Mouse (Mus musculus) midbrain, embryonic 16.5 days (tissue): ENCODE measurements around the gene Lrcol1. TPM values are rescaled to one million over a fixed set of nuclear protein-coding genes. Genes with fewer than 3 reads are reported as not detected.

Source experiments
- ATAC-seq: fragments of 200-750 bp; cut with Nextera tagmentation; 2 replicates; pipeline ENCODE4 v1.8.0; 2017; ENCODE audit warnings: moderate TSS enrichment
- H3K27ac ChIP-seq: fragments of 300-500 bp; sonication (generic); 2 replicates; pipeline ENCODE4 v1.5.1; 2014; ENCODE audit warnings: mild to moderate bottlenecking, low read length, mixed read lengths
- H3K27me3 ChIP-seq: fragments of 300-500 bp; sonication (generic); 2 replicates; pipeline ENCODE4 v1.6.1; 2014; ENCODE audit warnings: low read depth, low read length, mixed read lengths; ENCODE audit not compliant: control insufficient read depth, insufficient read depth
- H3K36me3 ChIP-seq: fragments of 300-500 bp; sonication (generic); 2 replicates; pipeline ENCODE4 v1.6.1; 2014; ENCODE audit warnings: mild to moderate bottlenecking, low read length, moderate library complexity, mixed read lengths; ENCODE audit not compliant: control insufficient read depth, insufficient read depth
- H3K4me1 ChIP-seq: fragments of 300-500 bp; sonication (generic); 2 replicates; pipeline ENCODE4 v1.6.1; 2014; ENCODE audit warnings: mild to moderate bottlenecking, low read length, mixed read lengths; ENCODE audit not compliant: control insufficient read depth, insufficient read depth
- H3K4me2 ChIP-seq: fragments of 300-500 bp; sonication (generic); 2 replicates; pipeline ENCODE4 v1.6.1; 2014; ENCODE audit warnings: mild to moderate bottlenecking, low read length, mixed read lengths
- H3K4me3 ChIP-seq: fragments of 300-500 bp; sonication (generic); 2 replicates; pipeline ENCODE4 v1.5.1; 2014; ENCODE audit warnings: low read depth, mild to moderate bottlenecking, low read length, moderate library complexity, mixed read lengths
- H3K9ac ChIP-seq: fragments of 300-500 bp; sonication (generic); 2 replicates; pipeline ENCODE4 v1.6.1; 2014; ENCODE audit warnings: low read depth, low read length, mixed read lengths
- H3K9me3 ChIP-seq: fragments of 300-500 bp; sonication (generic); replicated peaks from 2 replicates; pipeline ENCODE4 v1.6.1; 2014; ENCODE audit warnings: mild to moderate bottlenecking, low read length, mixed read lengths; ENCODE audit not compliant: control insufficient read depth, poor library complexity, severe bottlenecking
- WGBS: fragments of 180-500 bp; shearing (Covaris S2); extraction: QIAGEN DNeasy Blood & Tissue Kit; methylation state at CpG from one replicate; pipeline ENCODE4 v1.1.7; 2014; 5-methylcytosine and 5-hydroxymethylcytosine counted together
- polyA plus RNA-seq: library from polyadenylated mRNA; unstranded; fragments of >200 nt; fragmentation: Nextera tagmentation; extraction: Ambion mirVana; gene quantifications from 2 replicates; pipeline ENCODE4 v1.2.1, GENCODE M21; 2015

The Lrcol1 gene
- polyA plus RNA-seq, result not detected in 2 replicates

DNA sequence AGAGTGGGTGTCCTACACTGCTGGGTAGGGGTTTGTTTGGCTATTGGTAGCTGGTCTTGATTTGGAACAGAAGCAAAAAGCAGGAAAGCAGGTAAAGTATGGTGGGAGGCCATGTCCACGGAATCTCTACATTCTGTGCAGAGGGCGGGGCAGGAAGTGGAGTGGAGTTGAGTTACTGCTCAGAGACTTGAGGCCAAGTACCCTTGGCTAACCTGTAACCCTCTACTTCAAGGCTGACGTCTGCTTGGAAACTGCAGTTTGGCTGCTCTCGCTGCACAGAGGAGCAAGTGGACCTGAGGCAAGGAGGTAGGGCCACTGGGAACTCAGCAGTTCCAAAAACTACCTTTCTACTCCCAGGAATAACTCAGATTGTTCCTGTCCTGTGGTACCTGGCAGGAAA, at the start of gene Lrcol1:
Lrcol1 (plus strand) TSS at position 207 of the 400 bp plus-strand sequence.
- H3K4me2 ChIP-seq, result no peak within 1 kb of the TSS
- no peaks in the 10 kb centered on the region for H3K9me3 ChIP-seq
- no peak within 1 kb of the TSS for H3K9ac ChIP-seq
- H3K4me3 ChIP-seq, result no peak within 1 kb of the TSS
- ATAC-seq, result no peak
- H3K27ac ChIP-seq, result no peak within 1 kb of the TSS
- no peaks in the 10 kb centered on the region for H3K36me3 ChIP-seq
- no peaks in the 10 kb centered on the region for H3K27me3 ChIP-seq
- peaks cover 8% of the 10 kb centered on the region; the same call in 1 of the 2 replicates for H3K4me1 ChIP-seq
- 81% methylated on average over 4 of the region's 4 CpGs for WGBS

DNA sequence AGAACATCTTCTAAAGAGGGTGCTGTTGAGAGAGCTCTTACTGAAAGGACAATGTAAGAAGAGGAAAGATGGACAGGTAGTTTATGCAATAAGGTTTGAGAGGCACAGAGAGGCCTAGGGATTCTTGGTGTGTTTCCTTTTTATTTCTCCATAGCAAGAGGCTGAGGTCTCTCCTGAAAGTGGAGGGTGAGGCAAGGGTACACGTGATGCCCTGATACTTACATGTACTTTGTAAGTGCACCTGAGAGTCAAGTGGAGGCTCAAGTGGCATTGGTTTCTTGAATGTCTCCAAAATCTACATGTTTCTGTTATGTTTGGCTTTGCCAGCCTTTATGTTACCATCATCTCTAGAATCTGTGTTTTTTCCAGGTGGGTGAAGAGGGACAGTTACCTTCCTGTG, 47.9 kb upstream of the Lrcol1 start:
- Histone ChIP-seq H3K9me3 (no peaks in the 10 kb centered on the region), H3K36me3 (0 out of 2 replicates have a peak, but pooled peaks cover 2% of the 10 kb centered on the region), H3K4me1 (no peaks in the 10 kb centered on the region), H3K27ac (no peak overlapping the region), H3K4me3 (no peak overlapping the region), H3K9ac (no peak overlapping the region), H3K27me3 (no peaks in the 10 kb centered on the region), H3K4me2 (no peak overlapping the region)
- no peak for ATAC-seq
- 91% methylated on average over 1 of the region's 1 CpGs for WGBS

DNA sequence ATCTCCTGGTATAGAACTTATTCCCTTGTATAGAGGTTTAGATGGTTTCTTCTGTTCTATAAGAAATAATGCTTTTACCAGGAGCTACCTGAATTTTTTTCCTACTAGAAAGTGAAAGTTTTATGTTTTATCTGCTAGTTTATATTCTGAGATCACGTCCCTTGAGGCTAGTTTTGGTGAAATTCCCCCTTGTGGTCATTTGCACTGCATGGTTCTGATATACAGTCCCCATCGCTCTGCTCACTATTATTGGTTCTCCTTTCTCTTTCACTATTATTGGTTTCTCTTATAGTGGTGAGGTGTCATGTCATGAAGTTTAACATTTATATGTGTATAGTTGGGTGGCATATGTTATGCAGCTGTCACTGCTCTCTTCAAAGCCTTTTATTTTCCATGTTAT, 43.9 kb upstream of the Lrcol1 start:
- Histone ChIP-seq H3K36me3 (0 out of 2 replicates have a peak, but pooled peaks cover 2% of the 10 kb centered on the region), H3K27me3 (no peaks in the 10 kb centered on the region), H3K4me2 (no peak overlapping the region), H3K9me3 (no peaks in the 10 kb centered on the region), H3K9ac (no peak overlapping the region), H3K4me1 (no peaks in the 10 kb centered on the region), H3K4me3 (no peak overlapping the region), H3K27ac (no peak overlapping the region)
- 94% methylated on average over 2 of the region's 2 CpGs for WGBS
- no peak for ATAC-seq

DNA sequence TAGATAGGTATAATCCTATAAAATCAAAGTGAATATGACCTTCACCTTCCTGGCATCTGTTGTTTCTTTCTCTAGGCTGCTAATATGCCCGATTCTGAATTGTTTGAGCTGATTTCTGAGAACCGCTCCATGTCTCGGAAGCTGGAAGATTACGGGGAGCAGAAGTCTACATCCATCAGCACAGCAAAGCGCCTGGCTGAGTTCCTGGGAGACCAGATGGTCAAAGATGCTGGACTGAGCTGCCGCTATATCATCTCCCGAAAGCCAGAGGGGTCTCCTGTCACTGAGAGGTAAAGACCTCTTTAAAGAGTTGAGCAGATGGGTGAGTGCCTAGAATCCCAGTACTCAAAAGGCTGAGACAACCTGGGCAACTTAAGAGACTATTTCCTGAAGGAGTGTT, 35.7 kb upstream of the Lrcol1 start:
- no peaks in the 10 kb centered on the region for H3K36me3 ChIP-seq
- no peak overlapping the region for H3K4me3 ChIP-seq
- no peak overlapping the region for H3K27ac ChIP-seq
- H3K9ac ChIP-seq, result no peak overlapping the region
- 95% methylated on average over 7 of the region's 7 CpGs for WGBS
- no peaks in the 10 kb centered on the region for H3K9me3 ChIP-seq
- H3K4me1 ChIP-seq, result no peaks in the 10 kb centered on the region
- ATAC-seq, result no peak
- no peak overlapping the region for H3K4me2 ChIP-seq
- H3K27me3 ChIP-seq, result no peaks in the 10 kb centered on the region

DNA sequence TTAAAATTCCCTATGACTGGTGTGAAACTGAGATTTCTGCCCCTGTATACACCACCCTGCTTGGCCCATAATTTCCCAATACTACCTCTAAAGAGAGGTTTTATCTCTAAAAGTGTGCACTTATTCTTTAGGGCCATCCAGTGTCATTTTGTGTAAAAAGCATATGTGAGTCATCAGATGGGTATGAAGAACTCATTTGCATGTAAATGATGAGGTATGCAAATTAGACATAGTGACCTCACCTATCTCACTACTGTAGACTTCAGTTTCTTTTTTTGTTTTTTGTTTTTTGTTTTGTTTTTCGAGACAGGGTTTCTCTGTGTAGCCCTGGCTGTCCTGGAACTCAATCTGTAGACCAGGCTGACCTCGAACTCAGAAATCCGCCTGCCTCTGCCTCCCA, 31.4 kb upstream of the Lrcol1 start:
- Histone ChIP-seq H3K4me1 (no peaks in the 10 kb centered on the region), H3K9ac (no peak overlapping the region), H3K4me2 (no peak overlapping the region), H3K4me3 (no peak overlapping the region), H3K27me3 (no peaks in the 10 kb centered on the region), H3K9me3 (no peaks in the 10 kb centered on the region), H3K36me3 (no peaks in the 10 kb centered on the region), H3K27ac (no peak overlapping the region)
- 91% methylated on average over 3 of the region's 3 CpGs for WGBS
- no peak for ATAC-seq

DNA sequence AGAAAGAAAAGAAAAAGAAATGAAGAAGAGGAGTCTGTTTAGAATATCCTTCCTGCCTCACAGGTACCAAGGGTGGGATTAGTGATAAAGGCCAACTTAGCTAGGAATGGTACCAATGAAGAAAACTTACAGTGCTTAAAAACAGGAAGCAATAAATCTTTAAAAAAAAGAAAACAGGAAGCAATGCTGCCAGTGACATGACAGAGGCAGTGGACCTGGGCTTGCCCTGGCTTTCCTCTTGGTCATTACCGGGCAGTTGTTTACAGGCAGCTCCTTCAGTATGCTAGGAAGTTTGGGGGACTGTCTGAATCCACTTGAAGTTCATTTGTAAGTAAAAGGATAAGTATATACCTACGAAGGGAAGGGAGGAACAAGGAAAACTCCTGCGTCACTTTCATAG, 14.0 kb upstream of the Lrcol1 start:
- Histone ChIP-seq H3K4me2 (no peak overlapping the region), H3K27ac (no peak overlapping the region), H3K4me3 (no peak overlapping the region), H3K9ac (no peak overlapping the region), H3K4me1 (no peaks in the 10 kb centered on the region), H3K27me3 (no peaks in the 10 kb centered on the region), H3K9me3 (no peaks in the 10 kb centered on the region), H3K36me3 (no peaks in the 10 kb centered on the region)
- no peak for ATAC-seq
- 91% methylated on average over 3 of the region's 3 CpGs for WGBS

DNA sequence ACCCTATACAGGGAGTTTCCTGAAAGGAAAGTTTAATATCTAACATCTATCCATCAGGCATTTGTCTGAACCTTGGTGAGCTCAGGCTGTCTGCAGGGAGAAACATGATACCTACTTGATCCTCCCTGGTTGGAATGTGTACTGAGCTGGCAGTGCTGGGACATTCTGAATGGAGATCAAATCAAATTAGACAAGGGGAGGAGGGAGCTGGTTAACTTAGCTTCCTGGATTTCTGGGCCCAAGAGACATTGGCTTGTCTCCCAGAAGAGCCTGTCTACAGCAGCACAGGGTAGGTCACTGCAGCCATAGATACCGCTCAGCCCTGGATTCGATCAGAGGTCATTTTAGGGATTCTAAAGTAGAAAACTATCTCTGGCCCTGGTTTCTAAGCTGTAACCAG, 5.7 kb upstream of the Lrcol1 start:
- Histone ChIP-seq H3K9me3 (no peaks in the 10 kb centered on the region), H3K9ac (no peak overlapping the region), H3K4me1 (peaks cover 8% of the 10 kb centered on the region; the same call in 1 of the 2 replicates), H3K27ac (no peak overlapping the region), H3K4me3 (no peak overlapping the region), H3K27me3 (no peaks in the 10 kb centered on the region), H3K36me3 (no peaks in the 10 kb centered on the region), H3K4me2 (no peak overlapping the region)
- no peak for ATAC-seq
- WGBS, result 100% methylated on average over 2 of the region's 2 CpGs

DNA sequence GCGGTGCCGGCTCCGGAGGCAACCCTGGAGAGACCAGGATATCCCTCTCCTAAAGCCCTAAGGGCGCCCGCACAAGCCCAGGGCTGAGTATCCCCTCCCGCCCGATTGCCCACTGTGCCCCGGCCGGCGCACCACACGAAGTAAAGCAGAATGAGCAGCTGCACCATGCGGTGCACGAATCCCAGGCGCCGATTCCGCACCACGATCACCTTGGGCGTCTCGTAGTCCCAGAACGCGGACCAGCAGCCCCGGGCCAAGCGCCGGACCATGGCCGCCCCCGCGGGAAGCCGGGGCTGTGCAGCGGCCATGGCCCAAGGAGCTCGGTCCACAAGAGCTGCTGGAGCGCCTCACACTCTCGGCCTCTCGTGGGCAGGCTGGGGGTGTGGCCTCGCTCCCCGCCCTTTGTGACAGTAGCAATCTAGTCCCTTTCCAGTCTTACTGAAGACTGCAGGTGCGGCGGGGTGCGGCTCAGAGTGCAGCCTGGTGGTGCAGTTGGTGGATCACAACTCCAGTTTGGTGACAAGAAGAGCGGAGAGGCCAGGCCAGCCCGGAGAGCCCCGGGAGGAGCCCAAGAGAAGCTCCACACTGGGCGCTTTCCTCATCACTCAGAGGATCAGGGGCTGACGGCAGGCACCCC, 1.8 kb upstream of the Lrcol1 start, which contains the start of gene P2rx2:
P2rx2 (minus strand) TSS at position 565 of the 637 bp plus-strand sequence.
- H3K4me3 ChIP-seq, result peak within 1 kb of the TSS; percentile 55
- 1% methylated on average over 43 of the region's 43 CpGs for WGBS
- H3K4me2 ChIP-seq, result peak within 1 kb of the TSS; percentile 92
- no peaks in the 10 kb centered on the region for H3K27me3 ChIP-seq
- H3K36me3 ChIP-seq, result no peaks in the 10 kb centered on the region
- H3K9ac ChIP-seq, result peak within 1 kb of the TSS; percentile 71
- no peak within 1 kb of the TSS for H3K27ac ChIP-seq
- peaks cover 8% of the 10 kb centered on the region; the same call in 1 of the 2 replicates for H3K4me1 ChIP-seq
- ATAC-seq, result peak; percentile 79
- no peaks in the 10 kb centered on the region for H3K9me3 ChIP-seq

DNA sequence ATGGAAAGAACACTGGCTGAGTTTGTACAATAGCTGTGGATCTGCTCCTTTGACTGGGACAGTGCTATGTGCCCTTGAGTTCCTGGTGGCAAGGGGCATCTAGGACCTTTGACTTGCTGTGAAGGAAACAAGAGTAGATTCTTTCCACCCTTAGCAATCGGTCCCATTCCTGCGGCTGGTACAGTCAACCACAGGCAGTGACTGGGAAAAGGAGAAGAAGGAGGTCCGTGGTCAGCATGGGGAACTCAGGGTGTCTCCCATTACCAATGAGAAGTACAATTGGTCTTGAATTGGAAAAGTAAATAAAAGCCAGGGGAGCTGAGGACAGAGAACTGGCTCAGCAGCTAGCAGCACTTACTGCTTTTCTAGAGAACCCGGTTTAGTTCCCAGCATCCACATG, 1.0 kb downstream of the Lrcol1 start:
- no peak overlapping the region for H3K27ac ChIP-seq
- H3K4me2 ChIP-seq, result no peak overlapping the region
- H3K4me3 ChIP-seq, result no peak overlapping the region
- 84% methylated on average over 4 of the region's 4 CpGs for WGBS
- H3K9me3 ChIP-seq, result no peaks in the 10 kb centered on the region
- no peaks in the 10 kb centered on the region for H3K36me3 ChIP-seq
- no peak overlapping the region for H3K9ac ChIP-seq
- peaks cover 8% of the 10 kb centered on the region; the same call in 1 of the 2 replicates for H3K4me1 ChIP-seq
- H3K27me3 ChIP-seq, result no peaks in the 10 kb centered on the region
- ATAC-seq, result no peak
